Mouse (Mus musculus) intestine, embryonic 16.5 days (tissue): Measurements from ENCODE around the gene B4galt4. TPM values are rescaled to one million over a fixed set of nuclear protein-coding genes. Genes with fewer than 3 reads are reported as not detected.
"Not testable (repeated sequence)": the region's sequence is repeated elsewhere in the genome, so short reads cannot be mapped to it uniquely, and the experiment has no call there.

Experiments used
- ATAC-seq: fragments of 200-750 bp; cut with Nextera tagmentation; 2 replicates; pipeline ENCODE4 v1.8.0; 2017; ENCODE audit warnings: moderate TSS enrichment, moderate library complexity
- H3K27ac ChIP-seq: fragments of 300-500 bp; sonication (generic); 2 replicates; pipeline ENCODE4 v1.5.1; 2014; ENCODE audit warnings: mild to moderate bottlenecking, low read length
- H3K27me3 ChIP-seq: fragments of 300-500 bp; sonication (generic); replicated peaks from 2 replicates; pipeline ENCODE4 v1.6.1; 2014; ENCODE audit warnings: low read length, control low read depth, mixed read lengths; ENCODE audit not compliant: control insufficient read depth, insufficient read depth
- H3K36me3 ChIP-seq: fragments of 300-500 bp; sonication (generic); 2 replicates; pipeline ENCODE4 v1.6.1; 2014; ENCODE audit warnings: low read length, control low read depth; ENCODE audit not compliant: control insufficient read depth, insufficient read depth
- H3K4me1 ChIP-seq: fragments of 300-500 bp; sonication (generic); 2 replicates; pipeline ENCODE4 v1.6.1; 2014; ENCODE audit warnings: low read length, control low read depth, mixed read lengths; ENCODE audit not compliant: control insufficient read depth, insufficient read depth
- H3K4me2 ChIP-seq: fragments of 300-500 bp; sonication (generic); 2 replicates; pipeline ENCODE4 v1.6.1; 2014; ENCODE audit warnings: low read depth, low read length, control low read depth
- H3K4me3 ChIP-seq: fragments of 300-500 bp; sonication (generic); 2 replicates; pipeline ENCODE4 v1.5.1; 2014; ENCODE audit warnings: mild to moderate bottlenecking, low read length
- H3K9ac ChIP-seq: fragments of 300-500 bp; sonication (generic); 2 replicates; pipeline ENCODE4 v1.6.1; 2014; ENCODE audit warnings: low read depth, low read length
- H3K9me3 ChIP-seq: fragments of 300-500 bp; sonication (generic); 2 replicates; pipeline ENCODE4 v1.6.1; 2016; ENCODE audit warnings: low read length, control low read depth; ENCODE audit not compliant: control insufficient read depth
- WGBS: fragments of 180-500 bp; shearing (Covaris S2); extraction: QIAGEN DNeasy Blood & Tissue Kit; methylation state at CpG from one replicate; pipeline ENCODE4 v1.1.7; 2014; 5-methylcytosine and 5-hydroxymethylcytosine counted together
- polyA plus RNA-seq: library from polyadenylated mRNA; unstranded; fragments of >200 nt; fragmentation: Nextera tagmentation; extraction: Ambion mirVana; gene quantifications from 2 replicates; pipeline ENCODE4 v1.2.1, GENCODE M21; 2015

The B4galt4 gene
- polyA plus RNA-seq, 1 experiment from 2014 or later = 21.7 TPM

- H3K27me3 ChIP-seq = no peaks in the 10 kb centered on the region
- H3K4me2 ChIP-seq = no peak overlapping the region
- H3K4me3 ChIP-seq = no peak overlapping the region
- H3K4me1 ChIP-seq = peaks cover 4% of the 10 kb centered on the region; the same call in 1 of the 2 replicates
- no peak overlapping the region for H3K9ac ChIP-seq
- no peaks in the 10 kb centered on the region for H3K36me3 ChIP-seq
- 71% methylated on average over 9 of the region's 9 CpGs for WGBS
- no peak overlapping the region for H3K27ac ChIP-seq
- no peaks in the 10 kb centered on the region for H3K9me3 ChIP-seq
- peak; percentile 59; the same call in 1 of the 2 replicates for ATAC-seq
Observed at GRCm38 (mm10) chr16:38705531-38706281, 36.4 kb upstream of the B4galt4 start.

DNA sequence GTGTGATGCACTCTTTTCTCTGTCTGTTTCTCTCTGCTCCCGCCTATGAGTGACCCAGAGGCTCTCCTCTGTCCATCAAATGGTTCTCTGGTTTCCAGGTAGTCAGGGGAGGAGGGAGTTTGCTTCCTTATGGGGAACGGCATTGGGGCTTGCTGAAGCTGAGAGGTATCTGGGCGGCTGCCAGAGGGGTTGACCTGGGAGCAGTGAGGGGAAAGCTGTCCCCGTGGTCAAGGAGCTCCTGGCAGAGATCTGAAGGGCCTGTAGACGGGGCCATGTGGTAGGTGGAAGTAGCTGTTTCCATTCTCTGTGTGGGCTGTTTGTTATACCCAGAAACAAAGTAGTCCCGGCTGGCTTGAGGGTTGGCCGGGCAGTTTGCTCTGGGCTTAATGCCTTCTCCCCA, 35.3 kb upstream of the B4galt4 start:
- 63% methylated on average over 7 of the region's 7 CpGs for WGBS
- Histone ChIP-seq H3K27ac (no peak overlapping the region), H3K9ac (no peak overlapping the region), H3K4me1 (peaks cover 4% of the 10 kb centered on the region; the same call in 1 of the 2 replicates), H3K4me3 (no peak overlapping the region), H3K36me3 (no peaks in the 10 kb centered on the region), H3K4me2 (no peak overlapping the region), H3K27me3 (no peaks in the 10 kb centered on the region), H3K9me3 (no peaks in the 10 kb centered on the region)
- no peak for ATAC-seq

- no peak overlapping the region for H3K9ac ChIP-seq
- H3K4me1 ChIP-seq = peaks cover 12% of the 10 kb centered on the region; the same call in 1 of the 2 replicates
- no peaks in the 10 kb centered on the region for H3K9me3 ChIP-seq
- ATAC-seq = no peak
- no peak overlapping the region for H3K27ac ChIP-seq
- H3K36me3 ChIP-seq = no peaks in the 10 kb centered on the region
- no peak overlapping the region for H3K4me3 ChIP-seq
- H3K4me2 ChIP-seq = no peak overlapping the region
- WGBS = 63% methylated on average over 7 of the region's 7 CpGs
- no peaks in the 10 kb centered on the region for H3K27me3 ChIP-seq
Observed at GRCm38 (mm10) chr16:38708962-38709520, 33.0 kb upstream of the B4galt4 start.

DNA sequence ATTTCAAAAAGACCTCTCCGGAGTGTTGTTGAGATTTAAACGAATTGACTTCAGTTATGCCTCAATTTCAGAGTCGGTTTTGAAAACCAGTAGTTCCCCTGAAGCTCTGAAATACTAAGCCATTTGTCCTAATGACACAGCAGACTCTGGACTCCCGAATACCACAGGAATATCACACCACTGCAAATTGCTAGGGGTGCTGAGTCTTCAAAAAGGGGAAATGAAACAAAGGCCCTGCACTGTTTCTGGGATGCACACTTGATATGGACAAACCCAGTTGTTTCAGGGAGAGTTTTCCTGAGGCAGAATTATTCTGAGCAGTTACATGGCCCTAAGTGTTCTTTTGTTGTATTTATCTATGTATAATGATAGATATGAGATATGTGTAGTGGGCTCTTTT, 30.8 kb upstream of the B4galt4 start:
- Histone ChIP-seq H3K36me3 (no peaks in the 10 kb centered on the region), H3K27ac (no peak overlapping the region), H3K4me2 (peak overlapping the region; percentile 83), H3K9ac (peak overlapping the region; percentile 40; the same call in 1 of the 2 replicates), H3K27me3 (no peaks in the 10 kb centered on the region), H3K9me3 (no peaks in the 10 kb centered on the region), H3K4me1 (peaks cover 9% of the 10 kb centered on the region; the same call in 1 of the 2 replicates), H3K4me3 (peak overlapping the region; percentile 78)
- WGBS = 59% methylated on average over 4 of the region's 4 CpGs
- no peak for ATAC-seq

DNA sequence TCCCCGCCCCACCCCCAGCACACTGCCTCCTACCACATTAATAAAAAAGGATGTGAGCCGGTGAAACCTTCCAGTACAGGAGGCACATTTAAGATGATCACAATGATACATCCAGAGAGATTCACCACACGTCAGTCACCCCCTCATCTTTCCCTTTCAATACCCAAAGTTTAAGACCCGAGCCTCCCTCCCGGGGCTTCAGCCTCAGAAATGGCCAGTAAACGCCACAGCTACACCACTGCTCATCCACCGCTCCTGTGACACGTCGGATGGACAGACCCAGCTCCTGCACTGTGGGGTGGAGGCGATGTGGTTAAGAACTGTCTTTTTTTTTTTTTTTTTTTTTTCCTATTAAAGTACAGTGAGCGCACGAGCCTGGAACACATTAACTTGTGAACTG, 30.0 kb upstream of the B4galt4 start:
- ATAC-seq = peak; percentile 13; the same call in 1 of the 2 replicates
- Histone ChIP-seq H3K9me3 (no peaks in the 10 kb centered on the region), H3K4me1 (peaks cover 9% of the 10 kb centered on the region; the same call in 1 of the 2 replicates), H3K4me3 (peak overlapping the region; percentile 78), H3K36me3 (no peaks in the 10 kb centered on the region), H3K27ac (peak overlapping the region; percentile 95), H3K4me2 (peak overlapping the region; percentile 83), H3K27me3 (no peaks in the 10 kb centered on the region), H3K9ac (peak overlapping the region; percentile 82)
- 8% methylated on average over 12 of the region's 12 CpGs for WGBS

- H3K9me3 ChIP-seq = no peaks in the 10 kb centered on the region
- peak within 1 kb of the TSS; percentile 78 for H3K4me3 ChIP-seq
- no peaks in the 10 kb centered on the region for H3K27me3 ChIP-seq
- peak within 1 kb of the TSS; percentile 82 for H3K9ac ChIP-seq
- no peaks in the 10 kb centered on the region for H3K36me3 ChIP-seq
- peak within 1 kb of the TSS; percentile 83 for H3K4me2 ChIP-seq
- ATAC-seq = peak; percentile 96
- WGBS = under 1% methylated on average over 74 of the region's 74 CpGs
- peak within 1 kb of the TSS; percentile 95 for H3K27ac ChIP-seq
- H3K4me1 ChIP-seq = peaks cover 9% of the 10 kb centered on the region; the same call in 1 of the 2 replicates
Observed at GRCm38 (mm10) chr16:38712581-38713403, 29.3 kb upstream of the B4galt4 start, which contains the start of gene Arhgap31. Gene Arhgap31 (minus strand): TSS chr16:38713274.

- peak overlapping the region; percentile 83 for H3K4me2 ChIP-seq
- H3K9me3 ChIP-seq = no peaks in the 10 kb centered on the region
- peak; percentile 66 for ATAC-seq
- WGBS = 17% methylated on average over 17 of the region's 17 CpGs
- peaks cover 9% of the 10 kb centered on the region; the same call in 1 of the 2 replicates for H3K4me1 ChIP-seq
- no peaks in the 10 kb centered on the region for H3K36me3 ChIP-seq
- peak overlapping the region; percentile 95 for H3K27ac ChIP-seq
- peak overlapping the region; percentile 82 for H3K9ac ChIP-seq
- no peaks in the 10 kb centered on the region for H3K27me3 ChIP-seq
- H3K4me3 ChIP-seq = peak overlapping the region; percentile 78
Observed at GRCm38 (mm10) chr16:38713404-38714258, 28.4 kb upstream of the B4galt4 start.

DNA sequence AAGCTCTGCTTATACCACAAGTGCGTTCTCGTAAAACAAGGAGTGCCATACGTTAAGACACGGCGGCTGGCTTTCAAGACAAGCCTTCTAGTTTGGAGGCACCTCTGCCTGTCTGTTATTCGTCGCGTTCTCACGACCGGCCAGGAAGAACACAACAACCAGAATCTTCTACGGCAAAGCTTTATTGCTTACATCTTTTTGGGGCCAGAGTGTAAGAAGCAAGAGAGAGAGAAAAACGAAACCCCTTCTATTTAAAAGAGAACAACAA, 27.9 kb upstream of the B4galt4 start:
- H3K9ac ChIP-seq, H3K27me3 ChIP-seq, H3K9me3 ChIP-seq, H3K4me1 ChIP-seq, H3K36me3 ChIP-seq, ATAC-seq: not testable (repeated sequence)
- peak overlapping the region; percentile 27; the same call in 1 of the 2 replicates for H3K27ac ChIP-seq
- H3K4me3 ChIP-seq = peak overlapping the region; percentile 23
- peak overlapping the region; percentile 83 for H3K4me2 ChIP-seq
- WGBS = 28% methylated on average over 11 of the region's 12 CpGs
